Mouse (Mus musculus) bone marrow, adult 2 months (tissue): ENCODE measurements around the gene Synj1.

Experiments
- CTCF ChIP-seq: fragments of 200-500 bp; IDR thresholded peaks from 2 replicates; pipeline ENCODE4 v1.5.1; 2011; ENCODE audit warnings: low read length, control low read depth; ENCODE audit not compliant: control insufficient read depth, insufficient read depth
- POLR2A ChIP-seq: fragments of 200-500 bp; IDR thresholded peaks from 2 replicates; pipeline ENCODE4 v1.6.1; 2011; ENCODE audit warnings: low read depth, mild to moderate bottlenecking, control low read depth, low read length, borderline replicate concordance; ENCODE audit not compliant: control insufficient read depth

DNA sequence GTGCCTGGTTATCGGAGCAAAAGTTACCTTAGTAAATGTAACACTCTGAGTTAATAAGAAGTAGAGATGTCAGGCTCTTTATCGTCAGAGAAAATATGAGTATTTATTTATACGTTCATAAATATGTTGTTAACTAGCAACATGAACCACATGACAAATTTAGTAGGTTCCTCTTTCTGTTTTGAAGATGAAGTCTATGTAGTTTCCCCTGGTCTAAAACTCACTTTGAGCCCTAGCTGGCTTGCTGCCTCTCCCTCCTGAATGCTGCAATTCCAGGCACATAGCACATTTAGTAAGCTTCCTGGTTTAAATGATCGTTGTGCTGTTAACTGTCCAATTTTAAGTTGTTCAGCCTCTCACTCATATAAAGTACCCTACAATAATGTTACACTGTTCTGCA lies 19.6 kb upstream of the Synj1 start:
- TF ChIP-seq POLR2A = no peak
- TF ChIP-seq CTCF = no peak
